Mouse (Mus musculus): ENCODE results near the gene Cldnd1.

DNA sequence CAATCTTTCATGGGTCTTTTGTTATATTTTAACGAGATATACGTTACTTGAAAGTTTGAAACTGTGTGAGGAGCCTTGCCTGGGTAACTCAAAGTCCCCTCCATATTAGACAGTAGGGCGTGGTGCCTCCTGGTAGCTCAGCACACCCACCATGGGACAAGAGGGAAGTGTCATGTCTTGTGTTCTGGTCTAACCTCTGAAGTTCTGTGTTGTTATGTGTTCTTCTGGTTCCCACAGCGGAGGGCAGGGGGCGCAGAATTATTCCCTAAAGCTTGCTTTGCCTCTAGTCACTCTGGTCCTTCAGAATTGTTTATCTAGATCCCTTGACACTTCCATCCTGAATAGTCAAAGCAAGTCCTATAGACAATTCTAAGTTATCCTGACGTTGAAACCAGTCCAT is 45.7 kb upstream of the Cldnd1 start:
- TF ChIP-seq CTCF (IDR thresholded peaks at IDR 0.05; ENCODE audit: borderline replicate concordance, control insufficient read depth, extremely low read depth, insufficient read depth, low read length, poor library complexity) (no peak), POLR2A (IDR thresholded peaks at IDR 0.05; ENCODE audit: control insufficient read depth, extremely low read depth, insufficient read depth, low read length, poor library complexity) (no peak)

All from thymus, adult 2 months (tissue).